Mouse (Mus musculus) adrenal gland, adult 18-20 months (tissue): ENCODE results near the gene Nrxn2. TPM values are rescaled to one million over a fixed set of nuclear protein-coding genes. Genes with fewer than 3 reads are reported as not detected.

Experiments used
- DNase-seq, 2 experiments: peaks; one replicate each; pipeline ENCODE4 v3.0.0; 2021 to 2022; ENCODE audit warnings: low spot score in 2 of 2
- total RNA-seq, 2 experiments: library from RNA; stranded (reverse); gene quantifications; 1 replicate in 1 of 2; 2 replicates in 1 of 2; pipeline ENCODE4 v1.2.3; 2021

Gene Nrxn2
- total RNA-seq, 2 experiments from 2014 or later, result 6.8 to 7.4 TPM

GRCm38 (mm10) chr19:6448752-6449151 is 30.2 kb downstream of the Nrxn2 start:
- no peak for DNase-seq

GRCm38 (mm10) chr19:6449841-6450240 is 31.3 kb downstream of the Nrxn2 start:
- no peak for DNase-seq

GRCm38 (mm10) chr19:6452030-6452494 is 33.5 kb downstream of the Nrxn2 start:
- peak; percentile 60 to 67 for DNase-seq

GRCm38 (mm10) chr19:6452672-6453310 is 34.3 kb downstream of the Nrxn2 start:
- DNase-seq, result no peak

- DNase-seq, result no peak
Measured at GRCm38 (mm10) chr19:6453349-6453748, 34.8 kb downstream of the Nrxn2 start.

- DNase-seq, result no peak
Measured at GRCm38 (mm10) chr19:6454041-6454720, 35.6 kb downstream of the Nrxn2 start.

- no peak for DNase-seq
Measured at GRCm38 (mm10) chr19:6459504-6459903, 41.0 kb downstream of the Nrxn2 start.

GRCm38 (mm10) chr19:6462841-6463240 is 44.3 kb downstream of the Nrxn2 start:
- DNase-seq, result no peak

- DNase-seq, result no peak
Measured at GRCm38 (mm10) chr19:6464306-6465071, 46.0 kb downstream of the Nrxn2 start.

- no peak for DNase-seq
Measured at GRCm38 (mm10) chr19:6465090-6465489, 46.6 kb downstream of the Nrxn2 start.

GRCm38 (mm10) chr19:6466945-6467344 is 48.4 kb downstream of the Nrxn2 start:
- no peak for DNase-seq

- no peak for DNase-seq
Measured at GRCm38 (mm10) chr19:6467374-6467979, 48.9 kb downstream of the Nrxn2 start.

GRCm38 (mm10) chr19:6471630-6472029 is 53.1 kb downstream of the Nrxn2 start:
- no peak for DNase-seq

- no peak for DNase-seq
Measured at GRCm38 (mm10) chr19:6472821-6473220, 54.3 kb downstream of the Nrxn2 start.

GRCm38 (mm10) chr19:6474706-6475105 is 56.2 kb downstream of the Nrxn2 start:
- DNase-seq, result no peak

GRCm38 (mm10) chr19:6475129-6475528 is 56.6 kb downstream of the Nrxn2 start:
- no peak for DNase-seq

GRCm38 (mm10) chr19:6477007-6477406 is 58.5 kb downstream of the Nrxn2 start:
- DNase-seq, result no peak

- DNase-seq, result no peak
Measured at GRCm38 (mm10) chr19:6478566-6478965, 60.0 kb downstream of the Nrxn2 start.

- no peak for DNase-seq
Measured at GRCm38 (mm10) chr19:6482886-6483285, 64.4 kb downstream of the Nrxn2 start.

- peak in 1 of 2 experiments; percentile 39 for DNase-seq
Measured at GRCm38 (mm10) chr19:6485059-6485630, 66.6 kb downstream of the Nrxn2 start.

GRCm38 (mm10) chr19:6489030-6489429 is 70.5 kb downstream of the Nrxn2 start:
- peak; percentile 86 to 88 for DNase-seq
